Mouse (Mus musculus) lung, embryonic 15.5 days (tissue): ENCODE measurements around the gene Fpr1. TPM values are rescaled to one million over a fixed set of nuclear protein-coding genes. Genes with fewer than 3 reads are reported as not detected.

Experiments used
- ATAC-seq: fragments of 200-750 bp; cut with Nextera tagmentation; 2 replicates; pipeline ENCODE4 v1.8.0; 2017; ENCODE audit warnings: moderate number of reproducible peaks, borderline replicate concordance; ENCODE audit not compliant: low FRiP score, low TSS enrichment; ENCODE audit errors: extremely low read depth
- H3K27ac ChIP-seq: fragments of 300-500 bp; sonication (generic); 2 replicates; pipeline ENCODE4 v1.5.1; 2015; ENCODE audit warnings: moderate library complexity, mild to moderate bottlenecking, inconsistent platforms
- H3K27me3 ChIP-seq: fragments of 300-500 bp; sonication (generic); 2 replicates; pipeline ENCODE4 v1.6.1; 2015; ENCODE audit warnings: inconsistent platforms
- H3K36me3 ChIP-seq: fragments of 300-500 bp; sonication (generic); 2 replicates; pipeline ENCODE4 v1.6.1; 2015; ENCODE audit warnings: inconsistent platforms
- H3K4me1 ChIP-seq: fragments of 300-500 bp; sonication (generic); 2 replicates; pipeline ENCODE4 v1.6.1; 2015; ENCODE audit warnings: inconsistent platforms
- H3K4me2 ChIP-seq: fragments of 300-500 bp; sonication (generic); 2 replicates; pipeline ENCODE4 v1.6.1; 2015; ENCODE audit warnings: inconsistent platforms, mild to moderate bottlenecking, moderate library complexity
- H3K4me3 ChIP-seq: fragments of 300-500 bp; sonication (generic); 2 replicates; pipeline ENCODE4 v1.5.1; 2015; ENCODE audit warnings: mild to moderate bottlenecking, inconsistent platforms
- H3K9ac ChIP-seq: fragments of 300-500 bp; sonication (generic); 2 replicates; pipeline ENCODE4 v1.6.1; 2015; ENCODE audit warnings: inconsistent platforms
- H3K9me3 ChIP-seq: fragments of 300-500 bp; sonication (generic); 2 replicates; pipeline ENCODE4 v1.6.1; 2016; ENCODE audit warnings: inconsistent platforms
- WGBS: fragments of 180-500 bp; shearing (Covaris S2); methylation state at CpG from one replicate; pipeline ENCODE4 v1.1.7; 2015; 5-methylcytosine and 5-hydroxymethylcytosine counted together
- polyA plus RNA-seq: library from polyadenylated mRNA; unstranded; fragments of >200 nt; fragmentation: Nextera tagmentation; extraction: Ambion mirVana; gene quantifications from 2 replicates; pipeline ENCODE4 v1.2.1, GENCODE M21; 2015

The Fpr1 gene
- polyA plus RNA-seq, 1 experiment from 2014 or later, result 0.91 TPM

- H3K9me3 ChIP-seq, result peaks cover 3% of the 10 kb centered on the region; the same call in 1 of the 2 replicates
- no peak overlapping the region for H3K4me2 ChIP-seq
- H3K4me3 ChIP-seq, result no peak overlapping the region
- no peaks in the 10 kb centered on the region for H3K27me3 ChIP-seq
- no peaks in the 10 kb centered on the region for H3K4me1 ChIP-seq
- ATAC-seq, result no peak
- 77% methylated on average over 2 of the region's 2 CpGs for WGBS
- no peak overlapping the region for H3K27ac ChIP-seq
- H3K9ac ChIP-seq, result no peak overlapping the region
- H3K36me3 ChIP-seq, result no peaks in the 10 kb centered on the region
These were observed 12.0 kb downstream of the Fpr1 start for GRCm38 (mm10) chr17:17871697-17872096.

GRCm38 (mm10) chr17:17870892-17871550 is 12.7 kb downstream of the Fpr1 start:
- WGBS, result 79% methylated on average over 2 of the region's 2 CpGs
- no peak overlapping the region for H3K27ac ChIP-seq
- H3K9me3 ChIP-seq, result peaks cover 3% of the 10 kb centered on the region; the same call in 1 of the 2 replicates
- H3K36me3 ChIP-seq, result no peaks in the 10 kb centered on the region
- no peak overlapping the region for H3K4me3 ChIP-seq
- H3K4me1 ChIP-seq, result no peaks in the 10 kb centered on the region
- H3K4me2 ChIP-seq, result no peak overlapping the region
- H3K27me3 ChIP-seq, result no peaks in the 10 kb centered on the region
- no peak overlapping the region for H3K9ac ChIP-seq
- ATAC-seq, result no peak

- WGBS, result 77% methylated on average over 11 of the region's 11 CpGs
- Histone ChIP-seq H3K9ac (no peak overlapping the region), H3K4me3 (no peak overlapping the region), H3K27ac (no peak overlapping the region), H3K9me3 (no peaks in the 10 kb centered on the region), H3K36me3 (peaks cover 11% of the 10 kb centered on the region; the same call in 1 of the 2 replicates), H3K4me2 (no peak overlapping the region), H3K4me1 (no peaks in the 10 kb centered on the region), H3K27me3 (no peaks in the 10 kb centered on the region)
- ATAC-seq, result peak; percentile 57; the same call in 1 of the 2 replicates
These were observed 16.8 kb downstream of the Fpr1 start for GRCm38 (mm10) chr17:17866801-17867469.

- 57% methylated on average over 2 of the region's 2 CpGs for WGBS
- Histone ChIP-seq H3K4me3 (no peak overlapping the region), H3K4me1 (no peaks in the 10 kb centered on the region), H3K36me3 (peaks cover 11% of the 10 kb centered on the region; the same call in 1 of the 2 replicates), H3K9ac (no peak overlapping the region), H3K4me2 (no peak overlapping the region), H3K27me3 (no peaks in the 10 kb centered on the region), H3K9me3 (no peaks in the 10 kb centered on the region), H3K27ac (no peak overlapping the region)
- no peak for ATAC-seq
These were observed 18.6 kb downstream of the Fpr1 start for GRCm38 (mm10) chr17:17865168-17865567.

GRCm38 (mm10) chr17:17862360-17862759 is 21.4 kb downstream of the Fpr1 start:
- H3K4me3 ChIP-seq, result no peak overlapping the region
- no peaks in the 10 kb centered on the region for H3K9me3 ChIP-seq
- H3K36me3 ChIP-seq, result peaks cover 11% of the 10 kb centered on the region; the same call in 1 of the 2 replicates
- no peaks in the 10 kb centered on the region for H3K4me1 ChIP-seq
- no peak overlapping the region for H3K9ac ChIP-seq
- no peak overlapping the region for H3K4me2 ChIP-seq
- H3K27me3 ChIP-seq, result no peaks in the 10 kb centered on the region
- WGBS, result 73% methylated on average over 1 of the region's 1 CpGs
- H3K27ac ChIP-seq, result no peak overlapping the region
- no peak for ATAC-seq

GRCm38 (mm10) chr17:17860110-17860509 is 23.6 kb downstream of the Fpr1 start:
- no peaks in the 10 kb centered on the region for H3K27me3 ChIP-seq
- H3K27ac ChIP-seq, result no peak overlapping the region
- H3K36me3 ChIP-seq, result peaks cover 11% of the 10 kb centered on the region; the same call in 1 of the 2 replicates
- no peaks in the 10 kb centered on the region for H3K9me3 ChIP-seq
- no peak overlapping the region for H3K4me3 ChIP-seq
- no peak overlapping the region for H3K4me2 ChIP-seq
- H3K4me1 ChIP-seq, result no peaks in the 10 kb centered on the region
- WGBS, result 87% methylated on average over 3 of the region's 3 CpGs
- ATAC-seq, result no peak
- no peak overlapping the region for H3K9ac ChIP-seq

GRCm38 (mm10) chr17:17857446-17857845 is 26.3 kb downstream of the Fpr1 start:
- Histone ChIP-seq H3K27me3 (no peaks in the 10 kb centered on the region), H3K36me3 (no peaks in the 10 kb centered on the region), H3K9ac (no peak overlapping the region), H3K27ac (no peak overlapping the region), H3K9me3 (no peaks in the 10 kb centered on the region), H3K4me2 (no peak overlapping the region), H3K4me3 (no peak overlapping the region), H3K4me1 (no peaks in the 10 kb centered on the region)
- ATAC-seq, result no peak
- WGBS, result 64% methylated on average over 1 of the region's 1 CpGs

- no peak overlapping the region for H3K4me3 ChIP-seq
- H3K9me3 ChIP-seq, result no peaks in the 10 kb centered on the region
- H3K36me3 ChIP-seq, result 0 out of 2 replicates have a peak, but pooled peaks cover 3% of the 10 kb centered on the region
- 38% methylated on average over 1 of the region's 1 CpGs for WGBS
- ATAC-seq, result 0 out of 2 replicates have a peak, but pooled peaks have one; percentile 46
- H3K27me3 ChIP-seq, result no peaks in the 10 kb centered on the region
- H3K4me2 ChIP-seq, result no peak overlapping the region
- no peak overlapping the region for H3K27ac ChIP-seq
- no peak overlapping the region for H3K9ac ChIP-seq
- no peaks in the 10 kb centered on the region for H3K4me1 ChIP-seq
These were observed 27.1 kb downstream of the Fpr1 start for GRCm38 (mm10) chr17:17856612-17857011.

- Histone ChIP-seq H3K27ac (no peak within 1 kb of the TSS), H3K9ac (no peak within 1 kb of the TSS), H3K9me3 (no peaks in the 10 kb centered on the region), H3K27me3 (no peaks in the 10 kb centered on the region), H3K4me3 (no peak within 1 kb of the TSS), H3K36me3 (0 out of 2 replicates have a peak, but pooled peaks cover 3% of the 10 kb centered on the region), H3K4me2 (no peak within 1 kb of the TSS), H3K4me1 (no peaks in the 10 kb centered on the region)
- ATAC-seq, result no peak
- 27% methylated on average over 8 of the region's 8 CpGs for WGBS
These were observed 28.5 kb downstream of the Fpr1 start, which contains the start of gene Has1 for GRCm38 (mm10) chr17:17855064-17855838. Has1 (minus strand) TSS chr17:17855205.

GRCm38 (mm10) chr17:17849906-17850712 is 33.6 kb downstream of the Fpr1 start:
- Histone ChIP-seq H3K27ac (no peak overlapping the region), H3K4me2 (peak overlapping the region; percentile 20; the same call in 1 of the 2 replicates), H3K4me1 (no peaks in the 10 kb centered on the region), H3K4me3 (no peak overlapping the region), H3K36me3 (0 out of 2 replicates have a peak, but pooled peaks cover 3% of the 10 kb centered on the region), H3K9ac (no peak overlapping the region), H3K9me3 (no peaks in the 10 kb centered on the region), H3K27me3 (no peaks in the 10 kb centered on the region)
- WGBS, result 30% methylated on average over 55 of the region's 55 CpGs
- ATAC-seq, result peak; percentile 36; the same call in 1 of the 2 replicates

- no peak for ATAC-seq
These were observed 34.8 kb downstream of the Fpr1 start for GRCm38 (mm10) chr17:17848988-17849387.

More at GRCm38 (mm10) chr17:17848988-17849387, 34.8 kb downstream of the Fpr1 start:
- H3K9me3 ChIP-seq, result no peaks in the 10 kb centered on the region
- 0 out of 2 replicates have a peak, but pooled peaks cover 3% of the 10 kb centered on the region for H3K36me3 ChIP-seq
- H3K27ac ChIP-seq, result no peak overlapping the region
- no peak overlapping the region for H3K4me2 ChIP-seq
- no peaks in the 10 kb centered on the region for H3K4me1 ChIP-seq
- no peaks in the 10 kb centered on the region for H3K27me3 ChIP-seq
- H3K4me3 ChIP-seq, result no peak overlapping the region
- no peak overlapping the region for H3K9ac ChIP-seq
- WGBS, result 71% methylated on average over 2 of the region's 2 CpGs
